Mouse (Mus musculus): ENCODE data around the gene Reg1.
"Not testable (repeated sequence)": the region's sequence is repeated elsewhere in the genome, so short reads cannot be mapped to it uniquely, and the experiment has no call there.

GRCm38 (mm10) chr6:78422411-78422810 is at the start of gene Reg1:
- not testable (repeated sequence) for TF ChIP-seq EP300, CTCF (IDR thresholded peaks at IDR 0.05; ENCODE audit: low read depth)
